Mouse (Mus musculus): ENCODE data around the gene Tead1. TPM values are rescaled to one million over a fixed set of nuclear protein-coding genes. Genes with fewer than 3 reads are reported as not detected.

Tead1 gene
- total and polyA plus RNA-seq, 3 experiments = 0.38 TPM; not detected in 2

- no peaks in the 10 kb centered on the region for H3K27me3 ChIP-seq (ENCODE audit: insufficient read depth, low read length)
- peaks cover 26% of the 10 kb centered on the region for H3K9me3 ChIP-seq (replicated peaks)
- ATAC-seq (ENCODE audit: extremely low read depth, insufficient number of reproducible peaks, low FRiP score, poor library complexity, severe bottlenecking) (no peak), DNase-seq (ENCODE audit: low spot score) (no peak)
- TF ChIP-seq GATA1 (IDR thresholded peaks at IDR 0.05; ENCODE audit: borderline replicate concordance, low read length) (no peak), CTCF (IDR thresholded peaks at IDR 0.05; ENCODE audit: low read depth, low read length) (no peak), GATA2 (IDR thresholded peaks at IDR 0.05; ENCODE audit: borderline replicate concordance, low read depth, low read length) (no peak), POLR2AphosphoS5 (IDR thresholded peaks at IDR 0.05; ENCODE audit: insufficient replicate concordance, low read depth, low read length) (no peak), TAL1 (conservative IDR thresholded peaks at IDR 0.05; ENCODE audit: low read depth, low read length) (no peak)
- H3K36me3 ChIP-seq (replicated peaks) = no peaks in the 10 kb centered on the region
- H3K4me1 ChIP-seq (ENCODE audit: insufficient read depth, low read depth, low read length) = no peaks in the 10 kb centered on the region
- H3K4me3 ChIP-seq (ENCODE audit: low read depth, low read length) = no peak overlapping the region
These were observed 152.3 kb downstream of the Tead1 start for GRCm38 (mm10) chr7:112831446-112831845.

- Histone ChIP-seq H3K36me3 (replicated peaks) (no peaks in the 10 kb centered on the region), H3K4me3 (ENCODE audit: low read depth, low read length) (no peak overlapping the region), H3K9me3 (replicated peaks) (peaks cover 32% of the 10 kb centered on the region), H3K4me1 (ENCODE audit: insufficient read depth, low read depth, low read length) (no peaks in the 10 kb centered on the region), H3K27me3 (ENCODE audit: insufficient read depth, low read length) (no peaks in the 10 kb centered on the region)
- ATAC-seq (ENCODE audit: extremely low read depth, insufficient number of reproducible peaks, low FRiP score, poor library complexity, severe bottlenecking) = no peak
- TF ChIP-seq GATA2 (IDR thresholded peaks at IDR 0.05; ENCODE audit: borderline replicate concordance, low read depth, low read length) = no peak
- TF ChIP-seq CTCF (IDR thresholded peaks at IDR 0.05; ENCODE audit: low read depth, low read length) = no peak
- TF ChIP-seq POLR2AphosphoS5 (IDR thresholded peaks at IDR 0.05; ENCODE audit: insufficient replicate concordance, low read depth, low read length) = no peak
- no peak for TF ChIP-seq GATA1 (IDR thresholded peaks at IDR 0.05; ENCODE audit: borderline replicate concordance, low read length)
- no peak for TF ChIP-seq TAL1 (conservative IDR thresholded peaks at IDR 0.05; ENCODE audit: low read depth, low read length)
- no peak for DNase-seq (ENCODE audit: low spot score)
These were observed 154.0 kb downstream of the Tead1 start for GRCm38 (mm10) chr7:112833132-112833531.

GRCm38 (mm10) chr7:112836076-112836475 is 157.0 kb downstream of the Tead1 start:
- DNase-seq (ENCODE audit: low spot score) (no peak), ATAC-seq (ENCODE audit: extremely low read depth, insufficient number of reproducible peaks, low FRiP score, poor library complexity, severe bottlenecking) (no peak)
- TF ChIP-seq GATA1 (IDR thresholded peaks at IDR 0.05; ENCODE audit: borderline replicate concordance, low read length) (no peak), GATA2 (IDR thresholded peaks at IDR 0.05; ENCODE audit: borderline replicate concordance, low read depth, low read length) (no peak), TAL1 (conservative IDR thresholded peaks at IDR 0.05; ENCODE audit: low read depth, low read length) (no peak), POLR2AphosphoS5 (IDR thresholded peaks at IDR 0.05; ENCODE audit: insufficient replicate concordance, low read depth, low read length) (no peak), CTCF (IDR thresholded peaks at IDR 0.05; ENCODE audit: low read depth, low read length) (no peak)
- no peak overlapping the region for H3K4me3 ChIP-seq (ENCODE audit: low read depth, low read length)
- peaks cover 6% of the 10 kb centered on the region; the same call in 1 of the 2 replicates for H3K27me3 ChIP-seq (ENCODE audit: insufficient read depth, low read length)
- peaks cover 24% of the 10 kb centered on the region for H3K9me3 ChIP-seq (replicated peaks)
- no peaks in the 10 kb centered on the region for H3K4me1 ChIP-seq (ENCODE audit: insufficient read depth, low read depth, low read length)
- H3K36me3 ChIP-seq (replicated peaks) = no peaks in the 10 kb centered on the region

- Histone ChIP-seq H3K4me3 (ENCODE audit: low read depth, low read length) (no peak overlapping the region), H3K36me3 (replicated peaks) (no peaks in the 10 kb centered on the region), H3K4me1 (ENCODE audit: insufficient read depth, low read depth, low read length) (no peaks in the 10 kb centered on the region), H3K9me3 (replicated peaks) (peaks cover 15% of the 10 kb centered on the region), H3K27me3 (ENCODE audit: insufficient read depth, low read length) (peaks cover 6% of the 10 kb centered on the region; the same call in 1 of the 2 replicates)
- TF ChIP-seq GATA1 (IDR thresholded peaks at IDR 0.05; ENCODE audit: borderline replicate concordance, low read length) (no peak), POLR2AphosphoS5 (IDR thresholded peaks at IDR 0.05; ENCODE audit: insufficient replicate concordance, low read depth, low read length) (no peak), TAL1 (conservative IDR thresholded peaks at IDR 0.05; ENCODE audit: low read depth, low read length) (no peak)
- DNase-seq (ENCODE audit: low spot score) = no peak
- ATAC-seq (ENCODE audit: extremely low read depth, insufficient number of reproducible peaks, low FRiP score, poor library complexity, severe bottlenecking) = no peak
These were observed 159.0 kb downstream of the Tead1 start for GRCm38 (mm10) chr7:112838131-112838530.

GRCm38 (mm10) chr7:112840351-112840750 is 161.2 kb downstream of the Tead1 start:
- no peak overlapping the region for H3K4me3 ChIP-seq (ENCODE audit: low read depth, low read length)
- peaks cover 17% of the 10 kb centered on the region for H3K9me3 ChIP-seq (replicated peaks)
- DNase-seq (ENCODE audit: low spot score) (no peak), ATAC-seq (ENCODE audit: extremely low read depth, insufficient number of reproducible peaks, low FRiP score, poor library complexity, severe bottlenecking) (no peak)
- TF ChIP-seq GATA1 (IDR thresholded peaks at IDR 0.05; ENCODE audit: borderline replicate concordance, low read length) (no peak), GATA2 (IDR thresholded peaks at IDR 0.05; ENCODE audit: borderline replicate concordance, low read depth, low read length) (no peak), CTCF (IDR thresholded peaks at IDR 0.05; ENCODE audit: low read depth, low read length) (no peak), POLR2AphosphoS5 (IDR thresholded peaks at IDR 0.05; ENCODE audit: insufficient replicate concordance, low read depth, low read length) (no peak), TAL1 (conservative IDR thresholded peaks at IDR 0.05; ENCODE audit: low read depth, low read length) (no peak)
- H3K36me3 ChIP-seq (replicated peaks) = no peaks in the 10 kb centered on the region
- peaks cover 6% of the 10 kb centered on the region; the same call in 1 of the 2 replicates for H3K27me3 ChIP-seq (ENCODE audit: insufficient read depth, low read length)
- peaks cover 6% of the 10 kb centered on the region for H3K4me1 ChIP-seq (ENCODE audit: insufficient read depth, low read depth, low read length)

GRCm38 (mm10) chr7:112840890-112841289 is 161.8 kb downstream of the Tead1 start:
- no peak for TF ChIP-seq GATA2 (IDR thresholded peaks at IDR 0.05; ENCODE audit: borderline replicate concordance, low read depth, low read length)
- no peak for TF ChIP-seq CTCF (IDR thresholded peaks at IDR 0.05; ENCODE audit: low read depth, low read length)
- TF ChIP-seq GATA1 (IDR thresholded peaks at IDR 0.05; ENCODE audit: borderline replicate concordance, low read length) = no peak
- no peak for TF ChIP-seq TAL1 (conservative IDR thresholded peaks at IDR 0.05; ENCODE audit: low read depth, low read length)
- no peak for TF ChIP-seq POLR2AphosphoS5 (IDR thresholded peaks at IDR 0.05; ENCODE audit: insufficient replicate concordance, low read depth, low read length)
- DNase-seq (ENCODE audit: low spot score) (no peak), ATAC-seq (ENCODE audit: extremely low read depth, insufficient number of reproducible peaks, low FRiP score, poor library complexity, severe bottlenecking) (no peak)

More at GRCm38 (mm10) chr7:112840890-112841289, 161.8 kb downstream of the Tead1 start:
- no peak overlapping the region for H3K4me3 ChIP-seq (ENCODE audit: low read depth, low read length)
- peaks cover 17% of the 10 kb centered on the region for H3K9me3 ChIP-seq (replicated peaks)
- peaks cover 6% of the 10 kb centered on the region; the same call in 1 of the 2 replicates for H3K27me3 ChIP-seq (ENCODE audit: insufficient read depth, low read length)
- H3K4me1 ChIP-seq (ENCODE audit: insufficient read depth, low read depth, low read length) = peaks cover 12% of the 10 kb centered on the region
- no peaks in the 10 kb centered on the region for H3K36me3 ChIP-seq (replicated peaks)
